Comparison of ENCODE assay signal across 18 mouse cellular contexts in genomic region chr17:51986212-51986611, GRCm38 (mm10).
A peak's percentile ranks its signal among the peaks of the same experiment; 100 is the strongest.
DNase-seq lines count a peak whose midpoint lies in the region; ATAC-seq and TF ChIP-seq lines count a peak whose summit lies in the region.
"Had no signal": no experiment of that assay in that cellular context is flagged by ENCODE, and none has a peak within 500 bp of the region (broad histone marks: within the 10 kb centered on the region; RNA-seq: fewer than 3 reads in every experiment).

No protein-coding gene starts in this region.

- no peak overlapping the region for H3K4me3 ChIP-seq in kidney, adult 2 months (ENCODE audit: insufficient read depth, low read depth, low read length)
- peak overlapping the region; percentile 5; the same call in 1 of the 2 replicates for H3K4me3 ChIP-seq in cortical plate, adult 2 months (ENCODE audit: insufficient read depth, low read length)
- no peak overlapping the region for H3K4me3 ChIP-seq in stomach, postnatal 0 days (ENCODE audit: low read depth, low read length)
- H3K4me3 ChIP-seq in layer of hippocampus, adult 2 months, result no peak overlapping the region
- H3K4me3 ChIP-seq: embryonic facial prominence, embryonic 13.5 days; hindbrain, embryonic 13.5 days had no signal

- no peak for TF ChIP-seq CTCF in kidney, adult 2 months (conservative IDR thresholded peaks at IDR 0.05; ENCODE audit: insufficient read depth, insufficient read length, low read depth, low read length)
- no peak for TF ChIP-seq CTCF in cortical plate, adult 2 months (IDR thresholded peaks at IDR 0.05; ENCODE audit: extremely low read depth, insufficient read depth, low read length)
- no peak for TF ChIP-seq CTCF in stomach, postnatal 0 days (IDR thresholded peaks at IDR 0.05; ENCODE audit: low read depth)
- TF ChIP-seq CTCF in layer of hippocampus, adult 2 months (conservative IDR thresholded peaks at IDR 0.05), result no peak

- peak; percentile 5 for DNase-seq in kidney, postnatal 10 days
- DNase-seq in kidney, adult 2 months, result no peak
- peak; percentile 52 for DNase-seq in thymus, postnatal 14 days
- no peak for DNase-seq in thymus, postnatal 0 days (ENCODE audit: low spot score)
- DNase-seq in thymus, postnatal 4 days, result peak; percentile 25
- DNase-seq in stomach, postnatal 0 days (ENCODE audit: low spot score), result no peak
- DNase-seq in layer of hippocampus, adult 2 months (ENCODE audit: low spot score in 2 of 2), result no peak
- DNase-seq: cerebellum, adult 11-12 months; cerebellum, postnatal 36 days; heart, adult 18-20 months; kidney, adult 18-20 months; liver; lung, postnatal 10 days had no signal

- TF ChIP-seq POLR2A in kidney, adult 2 months (IDR thresholded peaks at IDR 0.05; ENCODE audit: low read depth, low read length), result no peak
- no peak for TF ChIP-seq POLR2A in cortical plate, adult 2 months (IDR thresholded peaks at IDR 0.05; ENCODE audit: extremely low read depth, insufficient read depth, low read length)

- WGBS in kidney, adult 2 months, result 60% methylated on average over 14 of the region's 14 CpGs
- 63% methylated on average over 14 of the region's 14 CpGs for WGBS in stomach, postnatal 0 days

- no peaks in the 10 kb centered on the region; the same call in 1 of the 2 replicates for H3K27me3 ChIP-seq in kidney, adult 2 months (replicated peaks; ENCODE audit: control insufficient read depth, insufficient read depth, low read length)
- no peaks in the 10 kb centered on the region for H3K27me3 ChIP-seq in stomach, postnatal 0 days (ENCODE audit: control insufficient read depth, insufficient read depth, low read length)
- H3K27me3 ChIP-seq: CH12.LX; embryonic facial prominence, embryonic 13.5 days; hindbrain, embryonic 13.5 days had no signal

- no peaks in the 10 kb centered on the region for H3K4me1 ChIP-seq in kidney, adult 2 months (ENCODE audit: control insufficient read depth, insufficient read depth, low read length)
- no peaks in the 10 kb centered on the region for H3K4me1 ChIP-seq in cortical plate, adult 2 months (ENCODE audit: control insufficient read depth, insufficient read depth, low read length)
- H3K4me1 ChIP-seq in stomach, postnatal 0 days (replicated peaks; ENCODE audit: control insufficient read depth, insufficient read depth), result no peaks in the 10 kb centered on the region
- H3K4me1 ChIP-seq: embryonic facial prominence, embryonic 13.5 days; hindbrain, embryonic 13.5 days had no signal

- no peak overlapping the region for H3K27ac ChIP-seq in kidney, adult 2 months (ENCODE audit: insufficient read depth, low read depth, low read length)
- no peak overlapping the region for H3K27ac ChIP-seq in cortical plate, adult 2 months (ENCODE audit: insufficient read depth, low read length)
- H3K27ac ChIP-seq in stomach, postnatal 0 days (replicated peaks), result no peak overlapping the region
- no peak overlapping the region for H3K27ac ChIP-seq in layer of hippocampus, adult 2 months
- H3K27ac ChIP-seq: embryonic facial prominence, embryonic 13.5 days; hindbrain, embryonic 13.5 days had no signal

- H3K4me2 ChIP-seq in stomach, postnatal 0 days (replicated peaks; ENCODE audit: low read depth), result no peak overlapping the region
- H3K4me2 ChIP-seq: embryonic facial prominence, embryonic 13.5 days; hindbrain, embryonic 13.5 days; midbrain, embryonic 11.5 days had no signal

- no peaks in the 10 kb centered on the region for H3K36me3 ChIP-seq in kidney, adult 2 months (ENCODE audit: control insufficient read depth, insufficient read depth, low read length)
- H3K36me3 ChIP-seq in stomach, postnatal 0 days (ENCODE audit: control insufficient read depth, insufficient read depth, low read length), result no peaks in the 10 kb centered on the region
- H3K36me3 ChIP-seq: embryonic facial prominence, embryonic 13.5 days; hindbrain, embryonic 13.5 days had no signal

- no peaks in the 10 kb centered on the region for H3K9me3 ChIP-seq in stomach, postnatal 0 days (ENCODE audit: control insufficient read depth, low read length)
- H3K9me3 ChIP-seq: embryonic facial prominence, embryonic 13.5 days; hindbrain, embryonic 13.5 days had no signal

- TF ChIP-seq EP300 in stomach, postnatal 0 days (optimal IDR thresholded peaks at IDR 0.05), result no peak

- H3K9ac ChIP-seq in stomach, postnatal 0 days (ENCODE audit: low read length), result no peak overlapping the region
- H3K9ac ChIP-seq: embryonic facial prominence, embryonic 13.5 days; hindbrain, embryonic 13.5 days had no signal

- no peak for ATAC-seq in stomach, postnatal 0 days (ENCODE audit: low FRiP score, low TSS enrichment)

Comparison
In these comparisons a context has a peak if more than half of its experiments do, and no peak if none do; other contexts are left out.
1. DNase-seq: peak in kidney, postnatal 10 days (single experiment), thymus, postnatal 14 days (single experiment) and thymus, postnatal 4 days (single experiment); none in kidney, adult 2 months (single experiment), thymus, postnatal 0 days (single experiment), stomach, postnatal 0 days (single experiment) and layer of hippocampus, adult 2 months (0 of 2).